Mouse (Mus musculus): ENCODE data around the gene Anxa4.

Anxa4 gene

GRCm38 (mm10) chr6:86823824-86824223, 30.4 kb upstream of the Anxa4 start:
- H3K27me3 ChIP-seq (ENCODE audit: insufficient read depth, low read length) = no peaks in the 10 kb centered on the region
- H3K4me1 ChIP-seq (replicated peaks; ENCODE audit: low read depth, low read length) = peaks cover 65% of the 10 kb centered on the region
- peak overlapping the region; percentile 23; the same call in 1 of the 2 replicates for H3K4me3 ChIP-seq (replicated peaks; ENCODE audit: low read length)
- H3K9me3 ChIP-seq (ENCODE audit: low read length) = no peaks in the 10 kb centered on the region
- no peaks in the 10 kb centered on the region for H3K36me3 ChIP-seq (ENCODE audit: insufficient read depth, low read length)
- no peak for TF ChIP-seq POU5F1 (IDR thresholded peaks at IDR 0.05; ENCODE audit: borderline replicate concordance, low read length)
- TF ChIP-seq CTCF (conservative IDR thresholded peaks at IDR 0.05; ENCODE audit: low read length) = no peak
- no peak for TF ChIP-seq NANOG (IDR thresholded peaks at IDR 0.05; ENCODE audit: borderline replicate concordance, low read length)

- TF ChIP-seq POU5F1 (IDR thresholded peaks at IDR 0.05; ENCODE audit: borderline replicate concordance, low read length) (no peak), CTCF (conservative IDR thresholded peaks at IDR 0.05; ENCODE audit: low read length) (no peak), NANOG (IDR thresholded peaks at IDR 0.05; ENCODE audit: borderline replicate concordance, low read length) (no peak)
- Histone ChIP-seq H3K4me1 (replicated peaks; ENCODE audit: low read depth, low read length) (peaks cover 64% of the 10 kb centered on the region), H3K27me3 (ENCODE audit: insufficient read depth, low read length) (no peaks in the 10 kb centered on the region), H3K4me3 (replicated peaks; ENCODE audit: low read length) (peak overlapping the region; percentile 39), H3K9me3 (ENCODE audit: low read length) (no peaks in the 10 kb centered on the region), H3K36me3 (ENCODE audit: insufficient read depth, low read length) (no peaks in the 10 kb centered on the region)
Measured at GRCm38 (mm10) chr6:86823051-86823431, 29.7 kb upstream of the Anxa4 start.

GRCm38 (mm10) chr6:86822285-86823050, 29.1 kb upstream of the Anxa4 start:
- H3K36me3 ChIP-seq (ENCODE audit: insufficient read depth, low read length) = no peaks in the 10 kb centered on the region
- H3K27me3 ChIP-seq (ENCODE audit: insufficient read depth, low read length) = no peaks in the 10 kb centered on the region
- H3K4me3 ChIP-seq (replicated peaks; ENCODE audit: low read length) = peak overlapping the region; percentile 39
- H3K9me3 ChIP-seq (ENCODE audit: low read length) = no peaks in the 10 kb centered on the region
- no peak for TF ChIP-seq POU5F1 (IDR thresholded peaks at IDR 0.05; ENCODE audit: borderline replicate concordance, low read length)
- TF ChIP-seq NANOG (IDR thresholded peaks at IDR 0.05; ENCODE audit: borderline replicate concordance, low read length) = no peak
- no peak for TF ChIP-seq CTCF (conservative IDR thresholded peaks at IDR 0.05; ENCODE audit: low read length)
- peaks cover 64% of the 10 kb centered on the region for H3K4me1 ChIP-seq (replicated peaks; ENCODE audit: low read depth, low read length)

- no peaks in the 10 kb centered on the region for H3K9me3 ChIP-seq (ENCODE audit: low read length)
- peaks cover 60% of the 10 kb centered on the region for H3K4me1 ChIP-seq (replicated peaks; ENCODE audit: low read depth, low read length)
- TF ChIP-seq POU5F1 (IDR thresholded peaks at IDR 0.05; ENCODE audit: borderline replicate concordance, low read length) = no peak
- peak; percentile 97 for TF ChIP-seq CTCF (conservative IDR thresholded peaks at IDR 0.05; ENCODE audit: low read length)
- H3K36me3 ChIP-seq (ENCODE audit: insufficient read depth, low read length) = no peaks in the 10 kb centered on the region
- H3K27me3 ChIP-seq (ENCODE audit: insufficient read depth, low read length) = no peaks in the 10 kb centered on the region
- no peak overlapping the region for H3K4me3 ChIP-seq (replicated peaks; ENCODE audit: low read length)
Measured at GRCm38 (mm10) chr6:86820690-86821089, 27.3 kb upstream of the Anxa4 start.

- H3K4me1 ChIP-seq (replicated peaks; ENCODE audit: low read depth, low read length) = peaks cover 67% of the 10 kb centered on the region
- no peaks in the 10 kb centered on the region for H3K27me3 ChIP-seq (ENCODE audit: insufficient read depth, low read length)
- H3K9me3 ChIP-seq (ENCODE audit: low read length) = no peaks in the 10 kb centered on the region
- no peak overlapping the region for H3K4me3 ChIP-seq (replicated peaks; ENCODE audit: low read length)
- no peaks in the 10 kb centered on the region for H3K36me3 ChIP-seq (ENCODE audit: insufficient read depth, low read length)
- TF ChIP-seq CTCF (conservative IDR thresholded peaks at IDR 0.05; ENCODE audit: low read length) (no peak), POU5F1 (IDR thresholded peaks at IDR 0.05; ENCODE audit: borderline replicate concordance, low read length) (no peak), NANOG (IDR thresholded peaks at IDR 0.05; ENCODE audit: borderline replicate concordance, low read length) (no peak)
Measured at GRCm38 (mm10) chr6:86819926-86820325, 26.5 kb upstream of the Anxa4 start.

- peaks cover 67% of the 10 kb centered on the region for H3K4me1 ChIP-seq (replicated peaks; ENCODE audit: low read depth, low read length)
- no peaks in the 10 kb centered on the region for H3K27me3 ChIP-seq (ENCODE audit: insufficient read depth, low read length)
- no peak overlapping the region for H3K4me3 ChIP-seq (replicated peaks; ENCODE audit: low read length)
- no peaks in the 10 kb centered on the region for H3K36me3 ChIP-seq (ENCODE audit: insufficient read depth, low read length)
- H3K9me3 ChIP-seq (ENCODE audit: low read length) = no peaks in the 10 kb centered on the region
- no peak for TF ChIP-seq POU5F1 (IDR thresholded peaks at IDR 0.05; ENCODE audit: borderline replicate concordance, low read length)
- no peak for TF ChIP-seq CTCF (conservative IDR thresholded peaks at IDR 0.05; ENCODE audit: low read length)
Measured at GRCm38 (mm10) chr6:86818914-86819313, 25.5 kb upstream of the Anxa4 start.

GRCm38 (mm10) chr6:86816586-86816985, 23.2 kb upstream of the Anxa4 start:
- H3K9me3 ChIP-seq (ENCODE audit: low read length) = no peaks in the 10 kb centered on the region
- TF ChIP-seq CTCF (conservative IDR thresholded peaks at IDR 0.05; ENCODE audit: low read length) = peak; percentile 71
- TF ChIP-seq POU5F1 (IDR thresholded peaks at IDR 0.05; ENCODE audit: borderline replicate concordance, low read length) = no peak
- no peak for TF ChIP-seq NANOG (IDR thresholded peaks at IDR 0.05; ENCODE audit: borderline replicate concordance, low read length)
- no peaks in the 10 kb centered on the region for H3K36me3 ChIP-seq (ENCODE audit: insufficient read depth, low read length)
- peaks cover 51% of the 10 kb centered on the region for H3K4me1 ChIP-seq (replicated peaks; ENCODE audit: low read depth, low read length)
- no peaks in the 10 kb centered on the region for H3K27me3 ChIP-seq (ENCODE audit: insufficient read depth, low read length)
- H3K4me3 ChIP-seq (replicated peaks; ENCODE audit: low read length) = no peak overlapping the region

GRCm38 (mm10) chr6:86815436-86815835, 22.1 kb upstream of the Anxa4 start:
- TF ChIP-seq CTCF (conservative IDR thresholded peaks at IDR 0.05; ENCODE audit: low read length) = no peak
- peaks cover 40% of the 10 kb centered on the region for H3K4me1 ChIP-seq (replicated peaks; ENCODE audit: low read depth, low read length)
- no peaks in the 10 kb centered on the region for H3K9me3 ChIP-seq (ENCODE audit: low read length)
- H3K36me3 ChIP-seq (ENCODE audit: insufficient read depth, low read length) = no peaks in the 10 kb centered on the region
- H3K27me3 ChIP-seq (ENCODE audit: insufficient read depth, low read length) = no peaks in the 10 kb centered on the region
- H3K4me3 ChIP-seq (replicated peaks; ENCODE audit: low read length) = peak overlapping the region; percentile 63

- peaks cover 37% of the 10 kb centered on the region for H3K4me1 ChIP-seq (replicated peaks; ENCODE audit: low read depth, low read length)
- no peaks in the 10 kb centered on the region for H3K9me3 ChIP-seq (ENCODE audit: low read length)
- H3K36me3 ChIP-seq (ENCODE audit: insufficient read depth, low read length) = no peaks in the 10 kb centered on the region
- H3K27me3 ChIP-seq (ENCODE audit: insufficient read depth, low read length) = no peaks in the 10 kb centered on the region
- TF ChIP-seq NANOG (IDR thresholded peaks at IDR 0.05; ENCODE audit: borderline replicate concordance, low read length) (no peak), CTCF (conservative IDR thresholded peaks at IDR 0.05; ENCODE audit: low read length) (no peak), POU5F1 (IDR thresholded peaks at IDR 0.05; ENCODE audit: borderline replicate concordance, low read length) (no peak)
- H3K4me3 ChIP-seq (replicated peaks; ENCODE audit: low read length) = peak overlapping the region; percentile 63
Measured at GRCm38 (mm10) chr6:86814926-86815325, 21.5 kb upstream of the Anxa4 start.
